Mouse (Mus musculus): ENCODE measurements at regions not wholly inside any gene's neighbourhood (a gene's known extent, or its start where the extent isn't known, plus 50 kb on each side); places are given as distances from the start of the nearest gene placed in this dataset.

GRCm38 (mm10) chr15:7681011-7681410, 129.6 kb upstream of the Gdnf start:
- intact Hi-C loops (cut with DNase I): no loop called here
- DNase-seq: no peak

GRCm38 (mm10) chr15:7683235-7683974, 127.2 kb upstream of the Gdnf start:
- no peak for DNase-seq
- intact Hi-C loops (cut with DNase I): no loop called here

DNA sequence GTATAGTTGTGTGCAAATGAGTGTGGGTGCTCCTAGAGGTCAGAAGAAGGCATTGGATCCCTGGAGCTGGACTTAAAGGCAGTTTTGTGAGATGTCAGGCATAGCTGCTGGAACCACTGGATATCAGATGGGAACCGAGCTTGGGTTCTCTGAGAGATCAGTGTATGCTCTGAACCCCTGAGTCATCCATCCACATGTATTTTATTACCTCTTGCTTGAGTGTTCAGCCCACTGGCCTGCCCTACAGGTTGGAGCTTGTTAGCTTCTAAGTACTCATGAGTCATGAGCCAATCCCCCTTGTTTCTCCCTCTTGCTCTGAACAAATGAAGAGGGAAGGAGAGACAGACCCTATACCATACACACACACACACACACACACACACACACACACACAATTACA, 119.4 kb upstream of the Gdnf start:
- no peak for DNase-seq
- intact Hi-C loops (cut with DNase I): no loop called here

DNA sequence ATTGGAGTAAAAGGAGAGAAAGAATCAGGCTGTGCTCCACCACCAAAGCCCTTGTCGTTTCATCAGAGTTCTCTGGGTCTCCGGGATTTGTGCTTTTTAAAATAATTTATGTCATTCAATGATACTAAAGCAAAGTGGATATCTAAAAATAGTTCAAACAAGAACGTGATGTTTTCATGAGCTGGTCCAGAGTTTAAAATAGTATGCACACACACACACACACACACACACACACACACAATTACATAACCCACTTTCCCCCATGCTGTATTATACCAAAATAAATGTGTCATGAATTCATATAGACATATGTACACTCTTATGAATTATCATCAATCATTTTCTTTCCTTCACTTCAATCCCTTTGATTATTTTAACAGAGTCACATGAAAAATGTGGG, 118.5 kb upstream of the Gdnf start:
- intact Hi-C loops (cut with DNase I): no loop called here
- peak; percentile 11 to 12 for DNase-seq

DNA sequence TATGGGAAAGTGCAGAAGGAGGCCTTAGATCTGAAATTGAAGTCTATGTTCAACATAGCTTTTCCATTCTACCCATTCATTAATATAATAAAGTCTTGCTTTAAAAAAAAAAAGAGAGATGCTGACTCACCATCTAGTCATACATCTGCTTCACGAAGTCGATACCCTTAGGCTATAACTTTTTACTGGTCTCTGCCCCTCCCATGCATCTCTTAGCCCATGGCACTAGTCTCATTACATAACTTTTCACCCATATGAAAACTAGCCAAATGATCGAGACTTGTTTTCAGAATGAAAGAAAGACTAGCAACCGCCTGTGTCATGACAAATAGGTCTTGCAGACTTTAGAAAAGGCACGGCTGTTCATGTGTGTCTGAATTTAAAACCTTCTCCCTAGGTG, 116.6 kb upstream of the Gdnf start:
- intact Hi-C loops (cut with DNase I): no loop called here
- no peak for DNase-seq

DNA sequence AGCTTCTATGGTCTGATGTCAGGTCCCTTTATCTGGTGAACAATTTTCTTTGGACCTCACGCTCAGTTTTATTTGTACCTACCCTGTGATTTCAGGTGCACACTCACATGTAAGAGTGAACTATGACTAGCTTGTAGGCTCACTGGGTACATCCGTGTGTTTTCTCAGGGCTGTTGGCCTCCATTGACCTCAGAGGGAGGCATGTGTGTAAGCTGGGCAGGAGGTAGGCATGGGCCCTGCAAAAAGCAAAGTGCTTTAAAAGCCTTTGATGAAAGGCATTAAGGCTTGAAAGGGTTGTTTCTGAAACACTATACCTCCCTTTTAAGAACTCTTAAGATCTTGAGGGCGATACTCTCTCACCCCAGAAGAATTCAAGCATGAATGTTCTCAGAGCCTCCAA, 112.9 kb upstream of the Gdnf start:
- no peak for DNase-seq
- intact Hi-C loops (cut with DNase I): no loop called here

GRCm38 (mm10) chr15:7708836-7709235, 101.8 kb upstream of the Gdnf start:
- no peak for DNase-seq
- intact Hi-C loops (cut with DNase I): no loop called here

GRCm38 (mm10) chr15:7714641-7715040, 96.0 kb upstream of the Gdnf start:
- DNase-seq: no peak
- intact Hi-C loops (cut with DNase I): no loop called here

DNA sequence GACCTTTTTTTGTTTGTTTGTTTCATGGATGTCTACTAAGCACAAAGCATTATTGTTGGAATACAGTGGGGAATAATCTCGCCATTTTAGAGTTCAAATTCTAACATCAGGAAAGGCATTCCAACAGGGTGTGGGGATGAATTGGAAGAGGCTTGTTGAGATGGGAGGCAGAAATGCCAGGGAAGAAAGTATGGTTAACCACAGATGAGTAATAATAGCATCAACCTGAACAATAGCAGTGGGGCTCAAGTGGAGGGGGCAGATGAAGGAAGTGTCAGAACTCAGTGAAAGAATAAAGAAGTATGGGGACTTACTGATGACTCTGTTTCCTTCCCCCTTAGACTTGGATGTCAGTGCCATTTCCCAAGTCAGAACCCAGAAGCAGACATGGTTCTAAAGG, 94.5 kb upstream of the Gdnf start:
- intact Hi-C loops (cut with DNase I): no loop called here
- DNase-seq: no peak

GRCm38 (mm10) chr15:7723202-7723721, 87.4 kb upstream of the Gdnf start:
- DNase-seq: no peak
- intact Hi-C loops (cut with DNase I): no loop called here

DNA sequence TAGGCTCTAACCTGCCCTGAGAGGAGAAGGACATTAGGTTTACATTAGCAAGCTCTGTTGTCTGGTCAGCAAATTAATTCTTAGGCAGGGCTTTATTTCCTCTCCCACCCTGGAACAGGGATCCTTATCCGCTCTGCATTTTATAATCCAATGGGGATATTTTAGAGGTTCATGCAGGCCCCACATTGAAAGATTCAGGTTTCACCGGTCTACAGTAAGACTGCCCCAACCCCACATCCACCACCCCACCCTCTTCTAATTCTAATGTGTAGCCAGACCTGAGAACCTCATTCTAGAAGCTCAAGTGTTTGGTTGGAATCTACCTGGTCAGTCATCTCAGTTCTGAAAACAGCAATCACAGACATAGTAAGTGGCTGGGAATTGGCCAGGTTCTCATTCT, 86.9 kb upstream of the Gdnf start:
- no peak for DNase-seq
- intact Hi-C loops (cut with DNase I): no loop called here

DNA sequence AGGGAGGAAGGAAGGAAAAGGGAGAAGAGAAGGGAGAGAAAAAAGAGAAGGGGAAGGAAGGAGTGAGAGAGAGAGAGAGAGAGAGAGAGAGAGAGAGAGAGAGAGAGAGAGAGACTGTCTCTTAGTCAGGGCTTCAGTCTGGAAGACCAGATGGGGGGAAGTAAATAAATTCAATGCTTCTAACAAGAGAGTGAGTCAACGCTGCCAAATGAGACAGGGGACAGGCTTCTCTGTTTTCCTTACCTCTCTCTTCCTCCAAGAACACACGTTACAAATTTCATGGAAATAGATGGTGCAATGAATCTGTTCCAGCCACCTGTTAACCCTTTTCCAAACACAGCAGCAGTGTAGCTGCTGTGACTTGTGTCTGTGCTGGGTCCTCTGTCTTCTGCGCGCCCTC, 85.1 kb upstream of the Gdnf start:
- intact Hi-C loops (cut with DNase I): no loop called here
- no peak for DNase-seq

DNA sequence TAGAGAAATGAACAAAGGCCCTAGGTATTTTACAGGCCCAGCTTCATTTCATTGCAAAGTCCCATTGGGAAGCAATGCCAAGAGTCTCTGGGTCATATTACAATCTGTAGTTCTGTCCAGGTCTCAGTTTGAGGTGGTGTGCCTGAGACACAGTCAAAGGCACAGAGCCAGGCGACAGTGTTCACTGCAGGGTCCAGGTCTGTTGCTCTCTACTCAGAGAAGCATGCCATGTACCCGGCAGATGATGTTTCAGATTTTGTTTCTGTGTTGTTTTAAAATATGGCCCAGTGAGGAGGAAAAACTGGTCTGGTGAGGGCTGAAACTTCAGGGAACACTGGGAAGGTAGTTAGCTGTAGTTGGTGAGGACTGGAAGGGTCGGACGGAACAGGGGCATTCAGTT, 63.1 kb upstream of the Gdnf start:
- DNase-seq: no peak
- intact Hi-C loops (cut with DNase I): no loop called here

DNA sequence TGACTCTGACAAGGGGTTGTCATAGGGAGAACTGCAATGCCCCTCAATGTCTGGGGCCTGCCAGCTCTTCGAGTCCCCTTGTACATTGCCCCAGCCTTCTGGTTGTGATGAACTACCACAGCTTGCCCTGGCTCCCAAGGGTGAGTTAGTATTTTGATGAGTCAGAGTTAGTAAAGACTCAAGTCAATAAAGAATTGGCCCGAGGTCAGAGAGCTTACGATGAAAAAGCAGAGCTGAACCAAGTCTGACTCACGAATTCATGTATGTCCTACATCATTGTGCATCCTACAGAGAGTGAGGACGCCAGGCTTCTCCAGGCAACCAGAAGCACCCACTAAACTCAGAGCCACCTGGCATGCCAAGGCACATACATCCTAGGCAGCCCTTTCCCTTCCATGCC, 60.2 kb upstream of the Gdnf start:
- no peak for DNase-seq
- intact Hi-C loops (cut with DNase I): no loop called here

Measured in heart, postnatal 10 days (tissue).